Mouse (Mus musculus) small intestine, adult 2 months (tissue): ENCODE data around the gene Ccna1.

Source experiments
- CTCF ChIP-seq: fragments of 200-500 bp; IDR thresholded peaks from 2 replicates; pipeline ENCODE4 v1.5.1; 2012; ENCODE audit warnings: low read depth, mild to moderate bottlenecking, control low read depth, inconsistent platforms, low read length, moderate library complexity, mixed read lengths; ENCODE audit not compliant: insufficient replicate concordance, insufficient read length; ENCODE audit errors: extremely low read depth
- POLR2A ChIP-seq: fragments of 200-500 bp; IDR thresholded peaks from 2 replicates; pipeline ENCODE4 v1.6.1; 2012; ENCODE audit warnings: low read depth, mild to moderate bottlenecking, control low read depth, inconsistent platforms, low read length, moderate library complexity

GRCm38 (mm10) chr3:55080055-55080454, 24.8 kb upstream of the Ccna1 start:
- TF ChIP-seq POLR2A (no peak), CTCF (peak; percentile 87; the same call in 1 of the 2 replicates)
